Mouse (Mus musculus): ENCODE measurements at regions not wholly inside any gene's neighbourhood (a gene's known extent, or its start where the extent isn't known, plus 50 kb on each side); places are given as distances from the start of the nearest gene placed in this dataset. TPM values are rescaled to one million over a fixed set of nuclear protein-coding genes. Genes with fewer than 3 reads are reported as not detected.

DNA sequence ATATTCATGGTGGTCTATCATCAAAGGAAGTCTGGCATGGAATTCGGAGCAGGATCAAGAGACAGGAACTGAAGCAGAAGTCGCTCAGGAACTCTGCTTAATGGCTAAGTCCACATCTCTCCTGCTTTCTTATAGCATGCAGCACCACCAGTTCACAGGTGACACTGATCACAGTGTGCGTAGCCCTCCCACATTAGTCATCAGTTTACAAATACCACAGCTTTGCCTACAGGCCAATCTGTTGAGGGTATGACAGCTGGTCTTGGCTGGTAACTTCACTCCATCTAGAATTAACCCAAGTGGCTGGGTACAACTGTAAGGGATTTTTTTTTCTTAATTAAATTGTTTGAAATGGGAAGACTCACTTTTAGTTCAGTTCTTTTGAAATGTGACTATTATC, 1219.1 kb downstream of the A830018L16Rik start:
- Histone ChIP-seq H3K4me1 (ENCODE audit: control insufficient read depth, insufficient read depth, low read depth, low read length) (peaks cover 3% of the 10 kb centered on the region; the same call in 1 of the 2 replicates), H3K9me3 (ENCODE audit: control insufficient read depth, low read length) (no peaks in the 10 kb centered on the region), H3K9ac (ENCODE audit: low read depth, low read length) (no peak overlapping the region), H3K27me3 (replicated peaks; ENCODE audit: control insufficient read depth, insufficient read depth, low read length) (no peaks in the 10 kb centered on the region), H3K27ac (ENCODE audit: low read depth, low read length) (no peak overlapping the region), H3K4me3 (ENCODE audit: low read length) (no peak overlapping the region), H3K4me2 (ENCODE audit: low read length) (no peak overlapping the region), H3K36me3 (ENCODE audit: control insufficient read depth, insufficient read depth, low read length) (no peaks in the 10 kb centered on the region)
- ATAC-seq, result no peak
- WGBS, result 88% methylated on average over 3 of the region's 3 CpGs

GRCm38 (mm10) chr1:12636326-12637147, 1222.6 kb downstream of the A830018L16Rik start:
- H3K4me2 ChIP-seq (ENCODE audit: low read length), result no peak overlapping the region
- no peak overlapping the region for H3K9ac ChIP-seq (ENCODE audit: low read depth, low read length)
- peak; percentile 76; the same call in 1 of the 2 replicates for ATAC-seq
- WGBS, result 19% methylated on average over 9 of the region's 9 CpGs
- no peak overlapping the region for H3K4me3 ChIP-seq (ENCODE audit: low read length)
- H3K9me3 ChIP-seq (ENCODE audit: control insufficient read depth, low read length), result no peaks in the 10 kb centered on the region
- H3K4me1 ChIP-seq (ENCODE audit: control insufficient read depth, insufficient read depth, low read depth, low read length), result peaks cover 3% of the 10 kb centered on the region; the same call in 1 of the 2 replicates
- no peaks in the 10 kb centered on the region for H3K36me3 ChIP-seq (ENCODE audit: control insufficient read depth, insufficient read depth, low read length)
- no peaks in the 10 kb centered on the region for H3K27me3 ChIP-seq (replicated peaks; ENCODE audit: control insufficient read depth, insufficient read depth, low read length)
- H3K27ac ChIP-seq (ENCODE audit: low read depth, low read length), result no peak overlapping the region

DNA sequence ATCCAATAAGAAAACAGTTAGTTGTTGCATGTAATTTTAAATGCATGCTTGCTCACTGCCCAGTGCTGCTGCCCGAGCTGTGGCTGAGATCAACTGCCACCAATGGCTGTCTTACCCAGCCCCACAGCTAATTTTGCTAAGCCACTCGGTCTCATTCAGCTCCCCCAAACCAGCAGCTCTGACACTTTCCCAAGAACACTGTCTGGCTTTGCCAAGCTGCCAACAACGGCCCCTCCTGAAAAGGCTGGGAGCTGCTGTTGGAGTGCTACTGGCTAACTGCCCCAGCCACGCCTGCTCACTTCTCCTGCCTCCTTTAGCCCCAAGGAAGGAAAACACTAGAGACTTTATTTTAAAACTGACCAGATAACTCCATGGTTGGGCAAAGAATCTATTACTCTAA, 1227.1 kb downstream of the A830018L16Rik start:
- H3K9ac ChIP-seq (ENCODE audit: low read depth, low read length), result no peak overlapping the region
- H3K4me3 ChIP-seq (ENCODE audit: low read length), result no peak overlapping the region
- no peaks in the 10 kb centered on the region for H3K9me3 ChIP-seq (ENCODE audit: control insufficient read depth, low read length)
- no peak overlapping the region for H3K27ac ChIP-seq (ENCODE audit: low read depth, low read length)
- H3K27me3 ChIP-seq (replicated peaks; ENCODE audit: control insufficient read depth, insufficient read depth, low read length), result no peaks in the 10 kb centered on the region
- H3K4me1 ChIP-seq (ENCODE audit: control insufficient read depth, insufficient read depth, low read depth, low read length), result peaks cover 3% of the 10 kb centered on the region; the same call in 1 of the 2 replicates
- no peaks in the 10 kb centered on the region for H3K36me3 ChIP-seq (ENCODE audit: control insufficient read depth, insufficient read depth, low read length)
- peak; percentile 82; the same call in 1 of the 2 replicates for ATAC-seq
- WGBS, result 54% methylated on average over 4 of the region's 4 CpGs
- no peak overlapping the region for H3K4me2 ChIP-seq (ENCODE audit: low read length)

Small RNAs in the stretch of these regions (microRNA-seq; reads per million reads assigned to microRNA genes)
- gene Mir6341, result not detected
